Mouse (Mus musculus) cerebellum, adult 11 months (tissue): Measurements from ENCODE around the gene H2-Ob.
A peak's percentile ranks its signal among the peaks of the same experiment; 100 is the strongest.

Source experiments
- DNase-seq: peaks from one replicate; pipeline ENCODE4 v3.0.0; 2022

H2-Ob gene

GRCm38 (mm10) chr17:34238706-34239105 is at the start of gene H2-Ob:
H2-Ob (plus strand) TSS chr17:34238903.
- DNase-seq: no peak

- DNase-seq: no peak
These were observed 49.7 kb upstream of the H2-Ob start for GRCm38 (mm10) chr17:34188986-34189385.

GRCm38 (mm10) chr17:34192852-34193251 is 45.9 kb upstream of the H2-Ob start:
- DNase-seq: no peak

DNA sequence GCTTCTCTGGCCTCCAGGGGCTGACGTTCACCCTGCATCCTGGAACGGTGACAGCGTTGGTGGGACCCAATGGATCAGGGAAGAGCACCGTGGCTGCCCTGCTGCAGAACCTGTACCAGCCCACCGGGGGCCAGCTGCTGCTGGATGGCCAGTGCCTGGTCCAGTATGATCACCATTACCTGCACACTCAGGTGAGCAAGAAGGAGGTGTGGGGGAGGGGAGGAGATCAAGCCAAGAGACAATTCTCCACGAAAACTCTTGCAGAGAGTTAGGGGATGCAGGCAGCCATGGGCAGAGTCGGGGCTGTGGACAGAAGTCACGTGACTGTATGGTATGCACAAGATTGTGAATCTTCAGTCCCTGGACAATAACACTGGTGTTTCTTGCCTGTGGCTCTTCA is 45.2 kb upstream of the H2-Ob start:
- no peak for DNase-seq

DNA sequence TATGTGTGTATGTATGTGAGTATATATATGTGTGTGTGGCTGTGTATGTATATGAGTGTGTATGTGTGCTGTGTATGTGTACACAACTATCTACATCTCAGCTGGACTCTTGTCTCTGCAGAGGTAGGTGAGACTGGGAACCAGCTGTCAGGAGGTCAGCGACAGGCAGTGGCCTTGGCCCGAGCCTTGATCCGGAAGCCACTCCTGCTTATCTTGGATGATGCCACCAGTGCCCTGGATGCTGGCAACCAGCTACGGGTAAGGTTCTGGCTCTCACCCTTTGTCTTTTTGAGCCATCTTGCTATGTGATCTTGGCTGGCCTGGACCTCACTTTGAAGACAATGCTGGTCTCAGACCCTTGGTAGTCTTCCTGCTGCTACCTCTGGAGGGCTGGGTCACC is 44.0 kb upstream of the H2-Ob start:
- no peak for DNase-seq

- no peak for DNase-seq
These were observed 42.2 kb upstream of the H2-Ob start for GRCm38 (mm10) chr17:34196491-34196890.

DNA sequence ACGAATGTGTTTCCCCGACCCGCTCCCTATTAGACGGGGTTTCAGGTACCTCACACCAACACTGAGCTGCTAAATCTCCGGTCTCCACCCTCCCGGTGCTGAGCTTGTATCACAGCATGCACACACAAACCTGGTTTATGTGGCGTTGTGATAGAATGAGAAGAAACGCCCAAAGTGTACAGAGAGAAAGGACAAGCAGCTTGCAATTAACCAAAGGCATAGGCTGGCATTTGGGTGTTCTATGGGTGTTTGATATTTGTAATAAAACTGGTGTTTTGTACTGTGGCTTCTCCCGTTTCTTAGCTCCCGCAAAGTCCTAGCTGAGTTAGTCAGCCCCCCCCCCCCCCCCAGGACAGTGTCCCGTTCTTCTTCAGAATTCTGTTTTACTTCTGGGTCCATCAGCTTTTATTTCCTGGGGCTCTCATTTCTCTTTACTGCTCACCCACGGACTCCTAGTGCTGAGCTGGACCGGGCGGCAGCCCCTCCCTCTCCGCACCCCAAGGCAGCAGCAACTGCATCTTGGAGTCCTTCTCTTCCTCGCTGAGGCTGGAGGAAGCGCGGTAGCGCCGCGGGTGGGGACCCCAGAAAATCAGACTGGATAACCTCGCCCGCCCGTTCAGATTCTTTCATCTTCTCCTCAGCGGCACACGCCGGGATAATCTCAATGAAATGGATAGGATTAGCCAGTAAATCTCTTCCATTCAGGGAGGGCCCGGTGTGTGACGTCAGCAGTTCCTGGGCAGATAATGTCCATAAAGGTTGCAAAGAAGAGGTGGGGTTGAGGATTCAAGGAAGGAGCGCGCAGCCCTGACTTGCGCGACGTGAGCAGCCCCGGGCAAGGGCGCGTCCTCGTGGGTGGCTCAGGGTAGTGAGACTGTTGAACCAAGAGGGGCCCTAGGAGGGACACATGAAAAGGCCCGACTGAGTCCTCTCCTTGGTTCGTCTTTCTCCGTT is 41.5 kb upstream of the H2-Ob start, which contains the start of gene Psmb8:
Gene Psmb8 (plus strand): TSS at position 781 of the 954 bp plus-strand sequence.
- DNase-seq: peak; percentile 64

GRCm38 (mm10) chr17:34197904-34198520 is 40.7 kb upstream of the H2-Ob start:
- no peak for DNase-seq

GRCm38 (mm10) chr17:34198521-34198912 is 40.2 kb upstream of the H2-Ob start:
- no peak for DNase-seq

- no peak for DNase-seq
These were observed 39.6 kb upstream of the H2-Ob start for GRCm38 (mm10) chr17:34199050-34199619.

- no peak for DNase-seq
These were observed 38.7 kb upstream of the H2-Ob start for GRCm38 (mm10) chr17:34200047-34200446.

GRCm38 (mm10) chr17:34200772-34201505 is 37.8 kb upstream of the H2-Ob start:
- no peak for DNase-seq

GRCm38 (mm10) chr17:34201506-34202055 is 37.1 kb upstream of the H2-Ob start:
- no peak for DNase-seq

- DNase-seq: no peak
These were observed 35.8 kb upstream of the H2-Ob start for GRCm38 (mm10) chr17:34202760-34203442.

GRCm38 (mm10) chr17:34203444-34203843 is 35.3 kb upstream of the H2-Ob start, which contains the start of gene Tap2:
Tap2 (plus strand) TSS chr17:34203527.
- DNase-seq: no peak

DNA sequence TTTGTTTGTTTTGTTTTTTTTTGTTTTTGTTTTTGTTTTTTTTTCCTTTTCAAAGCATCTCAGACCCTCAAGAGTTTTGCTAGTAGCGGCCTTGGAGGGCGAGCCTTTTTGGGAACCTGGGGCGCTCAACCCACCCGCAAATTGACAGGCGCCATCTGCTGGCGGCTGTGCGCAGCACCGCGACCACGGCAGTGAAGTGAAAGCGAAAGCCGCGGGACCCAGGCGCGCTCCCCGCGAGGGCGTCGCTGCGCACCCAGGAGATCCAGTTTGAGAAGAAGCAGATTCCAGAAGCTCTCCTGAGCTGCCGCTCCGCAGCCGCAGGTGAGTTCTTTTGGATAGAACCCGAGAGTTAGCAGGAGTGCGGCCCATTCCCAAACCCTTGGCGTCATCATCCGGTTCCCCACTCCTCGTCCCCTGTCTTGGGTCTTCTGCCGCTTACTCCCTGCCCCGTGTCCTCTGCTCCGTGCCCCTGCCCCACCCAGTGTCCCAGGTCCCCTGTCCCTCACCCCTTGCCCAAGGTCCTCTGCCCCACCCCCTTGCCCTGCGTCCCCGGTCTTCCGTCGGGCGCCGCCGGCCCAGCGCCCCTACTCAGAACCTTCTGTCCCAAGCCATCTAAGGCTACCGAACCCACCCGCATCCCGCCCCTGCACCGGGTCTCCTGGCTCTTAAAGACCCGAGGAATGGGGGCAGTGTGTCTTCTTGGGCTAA is 34.2 kb upstream of the H2-Ob start:
- peak; percentile 74 for DNase-seq

DNA sequence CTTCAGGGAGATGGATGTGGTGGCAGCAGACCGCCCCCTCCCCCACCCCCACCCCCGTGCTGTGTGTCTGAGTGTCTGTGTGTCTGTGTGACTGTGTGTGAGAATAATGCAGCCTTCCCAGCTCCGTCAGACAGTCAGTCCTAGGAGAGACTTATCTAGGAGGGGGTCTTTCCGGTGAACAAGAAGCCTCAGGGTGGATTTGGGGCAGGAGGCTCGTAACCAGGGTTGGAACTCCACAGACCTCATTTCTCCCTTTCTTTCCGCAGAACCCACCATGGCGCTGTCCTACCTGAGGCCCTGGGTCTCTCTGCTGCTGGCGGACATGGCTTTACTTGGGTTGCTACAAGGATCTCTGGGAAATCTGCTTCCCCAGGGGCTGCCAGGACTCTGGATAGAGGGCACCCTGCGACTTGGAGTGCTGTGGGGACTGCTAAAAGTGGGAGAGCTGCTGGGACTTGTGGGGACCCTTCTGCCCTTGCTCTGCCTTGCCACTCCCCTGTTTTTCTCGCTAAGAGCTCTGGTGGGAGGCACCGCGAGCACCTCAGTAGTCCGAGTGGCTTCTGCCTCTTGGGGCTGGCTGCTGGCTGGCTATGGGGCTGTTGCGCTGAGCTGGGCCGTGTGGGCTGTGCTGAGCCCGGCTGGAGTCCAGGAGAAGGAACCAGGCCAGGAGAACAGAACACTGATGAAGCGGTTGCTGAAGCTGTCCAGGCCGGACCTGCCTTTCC is 33.5 kb upstream of the H2-Ob start:
- DNase-seq: no peak

GRCm38 (mm10) chr17:34205746-34206176 is 32.9 kb upstream of the H2-Ob start:
- no peak for DNase-seq

- DNase-seq: no peak
These were observed 32.0 kb upstream of the H2-Ob start for GRCm38 (mm10) chr17:34206731-34207130.

- DNase-seq: no peak
These were observed 31.2 kb upstream of the H2-Ob start for GRCm38 (mm10) chr17:34207456-34207855.

GRCm38 (mm10) chr17:34207866-34208265 is 30.8 kb upstream of the H2-Ob start:
- DNase-seq: no peak
